Mouse (Mus musculus) liver, postnatal 0 days (tissue): ENCODE results near the gene Spaca4.

Experiments
- CTCF ChIP-seq: sonication (generic); IDR thresholded peaks from 2 replicates; pipeline ENCODE4 v1.5.1; 2016; ENCODE audit warnings: antibody characterized with exemption, low read depth
- EP300 ChIP-seq: IDR thresholded peaks from 2 replicates; pipeline ENCODE4 v1.6.1; 2016; ENCODE audit warnings: antibody characterized with exemption, low read depth, mild to moderate bottlenecking

DNA sequence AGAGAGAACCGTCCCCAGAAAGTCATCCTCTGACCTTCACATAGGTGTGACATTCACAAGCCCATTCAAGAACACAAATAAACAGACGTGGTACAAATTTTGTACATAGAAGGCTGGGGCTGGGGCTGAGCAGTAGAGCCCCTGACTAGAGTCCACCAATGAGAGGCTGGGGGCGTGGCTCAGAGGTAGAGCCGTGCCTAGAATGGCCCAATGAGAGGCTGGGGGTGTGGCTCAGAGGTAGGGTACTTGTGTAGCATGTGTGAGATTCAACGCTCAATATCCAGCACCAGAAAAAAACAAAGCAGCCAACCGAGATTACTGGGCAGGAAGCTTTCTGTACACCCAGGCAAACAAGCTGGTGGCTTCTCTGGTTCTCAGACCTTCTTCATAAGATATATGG lies 30.1 kb upstream of the Spaca4 start:
- TF ChIP-seq CTCF = no peak
- TF ChIP-seq EP300 = no peak
